24 mouse cellular contexts compared by ENCODE assay signal in the genomic region with DNA sequence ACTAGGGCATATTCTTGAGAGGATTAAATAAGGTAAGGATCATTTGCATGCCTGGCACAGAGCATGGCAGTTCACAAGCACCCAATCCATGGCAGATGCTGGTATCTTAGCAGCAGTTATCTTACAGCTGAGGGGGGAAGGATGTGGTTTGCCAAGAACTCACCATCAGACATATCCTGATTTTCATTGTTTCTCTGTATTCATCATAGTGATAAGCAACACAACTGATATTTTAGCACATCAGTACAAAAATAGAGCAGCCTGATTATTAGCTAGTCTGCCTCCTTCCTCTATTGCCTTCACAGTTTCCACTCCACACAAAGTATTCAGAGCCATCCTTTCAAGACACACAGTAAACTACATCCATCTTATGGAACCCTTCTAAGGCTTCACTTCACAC.
"Had no signal": no experiment of that assay in that cellular context is flagged by ENCODE, and none has a peak within 500 bp of the region (broad histone marks: within the 10 kb centered on the region; RNA-seq: fewer than 3 reads in every experiment).

No protein-coding gene starts in this region.

- H3K9ac ChIP-seq: embryonic facial prominence, embryonic 12.5 days; embryonic facial prominence, embryonic 13.5 days; embryonic facial prominence, embryonic 15.5 days; forebrain, embryonic 12.5 days; forebrain, embryonic 13.5 days; forebrain, embryonic 15.5 days; forebrain, postnatal 0 days had no signal

- H3K9me3 ChIP-seq: embryonic facial prominence, embryonic 12.5 days; embryonic facial prominence, embryonic 15.5 days; forebrain, embryonic 10.5 days; forebrain, embryonic 12.5 days; forebrain, embryonic 13.5 days; forebrain, embryonic 15.5 days had no signal

- H3K27me3 ChIP-seq: embryonic facial prominence, embryonic 12.5 days; embryonic facial prominence, embryonic 13.5 days; embryonic facial prominence, embryonic 15.5 days; forebrain, embryonic 12.5 days; forebrain, embryonic 13.5 days; forebrain, embryonic 15.5 days had no signal

- DNase-seq: cerebellum, adult 9-11 months; cerebellum, postnatal 10 days; cerebellum, postnatal 14 days; cerebellum, postnatal 25 days; cerebellum, postnatal 36 days; embryo, embryonic 11 days; forebrain, postnatal 0 days; gastrocnemius, adult 2 months; gastrocnemius, postnatal 10 days; gastrocnemius, postnatal 14 days; gastrocnemius, postnatal 25 days; gastrocnemius, postnatal 36 days; heart, adult 11 months; heart, adult 18-20 months; heart, adult 2 months had no signal

- H3K27ac ChIP-seq: embryonic facial prominence, embryonic 10.5 days; embryonic facial prominence, embryonic 12.5 days; embryonic facial prominence, embryonic 13.5 days; embryonic facial prominence, embryonic 15.5 days; forebrain, embryonic 10.5 days; forebrain, embryonic 12.5 days; forebrain, embryonic 13.5 days; forebrain, embryonic 15.5 days; gastrocnemius, adult 2 months; heart, adult 2 months had no signal

- H3K4me1 ChIP-seq: embryonic facial prominence, embryonic 10.5 days; embryonic facial prominence, embryonic 12.5 days; embryonic facial prominence, embryonic 13.5 days; embryonic facial prominence, embryonic 15.5 days; forebrain, embryonic 10.5 days; forebrain, embryonic 12.5 days; forebrain, embryonic 13.5 days; forebrain, embryonic 15.5 days had no signal

- H3K4me3 ChIP-seq: embryonic facial prominence, embryonic 10.5 days; embryonic facial prominence, embryonic 12.5 days; embryonic facial prominence, embryonic 13.5 days; embryonic facial prominence, embryonic 15.5 days; erythroblast, embryonic 14.5 days; forebrain, embryonic 10.5 days; forebrain, embryonic 12.5 days; forebrain, embryonic 13.5 days; forebrain, embryonic 15.5 days; gastrocnemius, adult 2 months; heart, adult 2 months had no signal

- H3K36me3 ChIP-seq: embryonic facial prominence, embryonic 10.5 days; embryonic facial prominence, embryonic 12.5 days; embryonic facial prominence, embryonic 13.5 days; embryonic facial prominence, embryonic 15.5 days; forebrain, embryonic 10.5 days; forebrain, embryonic 12.5 days; forebrain, embryonic 15.5 days had no signal
